Mouse (Mus musculus) embryo, embryonic 10 days (tissue): ENCODE data around the gene Nhej1.

ENCODE experiments used
- DNase-seq: peaks from one replicate; pipeline ENCODE4 v3.0.0-alpha.2; 2015; ENCODE audit warnings: low spot score

Gene Nhej1

GRCm38 (mm10) chr1:75124346-75125321, at the start of gene Nhej1:
Gene Nhej1 (minus strand): TSS chr1:75125200.
- DNase-seq: peak; percentile 95

DNA sequence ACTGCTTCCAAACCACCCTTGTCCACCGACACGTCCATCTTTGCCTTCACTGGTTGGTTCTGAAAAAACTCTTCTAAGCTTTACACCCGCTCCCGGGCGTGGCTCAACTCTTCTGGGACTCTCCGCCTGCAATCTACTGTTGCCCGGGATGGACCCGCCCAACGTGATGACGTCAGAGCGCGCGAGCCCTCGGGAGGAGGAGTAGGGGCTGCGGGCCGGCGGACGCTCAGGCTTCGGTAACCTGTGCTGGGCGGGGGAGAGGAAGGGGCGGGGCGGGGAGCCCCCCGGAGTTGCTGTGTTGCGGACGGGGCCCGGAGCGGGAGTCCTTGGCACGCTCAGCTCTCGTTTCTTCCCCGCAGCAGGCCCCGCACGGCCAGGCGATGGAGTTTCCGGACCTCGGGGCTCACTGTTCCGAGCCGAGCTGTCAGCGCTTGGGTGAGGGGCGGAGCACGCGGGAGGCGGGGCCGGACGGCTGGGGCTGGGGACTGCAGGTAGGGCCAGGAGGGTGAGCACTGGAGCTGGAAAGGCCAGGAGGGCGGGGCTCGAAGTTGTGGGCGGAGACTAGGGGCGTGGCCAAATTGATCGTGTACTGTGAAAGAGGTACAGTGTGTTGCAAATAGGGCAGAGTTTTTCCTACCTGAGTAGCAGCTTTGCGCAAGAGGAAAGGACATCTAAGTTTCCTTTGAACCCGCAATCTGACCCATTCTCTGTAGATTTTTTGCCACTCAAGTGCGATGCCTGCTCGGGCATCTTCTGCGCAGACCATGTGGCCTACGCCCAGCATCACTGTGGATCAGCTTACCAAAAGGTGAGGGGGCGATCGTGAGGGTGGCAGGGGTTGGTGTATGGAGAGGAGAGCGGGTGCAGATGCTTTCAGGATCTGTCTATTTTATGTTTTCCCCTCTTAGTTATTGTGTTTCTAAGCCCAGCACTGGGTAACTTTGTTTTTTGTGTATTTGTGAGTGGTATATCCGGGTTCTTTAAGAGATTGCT, 43.8 kb upstream of the Nhej1 start, which contains the start of gene Zfand2b:
Gene Zfand2b, plus strand, starts transcription at position 175 of the 993 bp plus-strand sequence.
- peak; percentile 98 for DNase-seq

DNA sequence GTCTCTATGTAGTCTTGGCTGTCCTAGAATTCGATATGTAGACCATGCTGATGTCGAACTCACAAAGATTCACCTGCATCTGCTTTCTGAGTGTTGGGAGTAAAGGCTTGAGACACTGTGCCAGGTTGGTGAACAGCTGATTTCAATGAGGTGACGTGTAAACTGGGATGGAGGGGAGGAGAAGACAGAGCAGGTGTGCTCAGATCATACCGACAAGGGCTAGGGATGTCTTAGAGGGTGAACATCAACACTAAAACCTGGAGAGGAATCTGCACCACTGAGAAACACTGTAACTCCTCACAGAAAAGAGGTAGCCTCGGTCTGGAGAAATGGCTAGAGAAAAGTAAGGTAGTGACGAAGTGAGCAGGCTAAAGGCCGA, 43.1 kb upstream of the Nhej1 start:
- DNase-seq: no peak

- DNase-seq: no peak
These were observed 35.2 kb upstream of the Nhej1 start for GRCm38 (mm10) chr1:75160256-75160617.

GRCm38 (mm10) chr1:75159540-75160255, 34.7 kb upstream of the Nhej1 start:
- no peak for DNase-seq

DNA sequence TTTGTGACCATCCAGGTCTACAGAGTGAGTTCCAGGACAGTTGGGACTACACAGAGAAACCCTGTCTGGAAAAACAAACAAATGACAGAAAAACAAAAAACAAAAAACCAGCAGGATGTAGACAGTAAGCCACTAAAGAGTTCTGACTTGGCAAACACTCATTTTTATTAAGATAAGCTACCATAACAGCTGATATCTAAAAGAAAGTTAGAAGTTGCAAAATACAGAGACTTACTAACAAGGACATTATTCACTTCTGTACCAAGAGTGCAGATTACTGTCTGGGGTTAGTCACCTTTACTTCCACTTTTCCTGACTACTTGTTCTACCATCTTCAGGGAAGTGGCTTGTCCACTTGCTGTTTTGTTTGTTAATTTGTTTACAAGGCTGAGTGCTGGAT, 34.0 kb upstream of the Nhej1 start:
- no peak for DNase-seq

GRCm38 (mm10) chr1:75155837-75156236, 30.8 kb upstream of the Nhej1 start:
- no peak for DNase-seq

- no peak for DNase-seq
These were observed 23.7 kb upstream of the Nhej1 start for GRCm38 (mm10) chr1:75148727-75149126.

- no peak for DNase-seq
These were observed 22.6 kb upstream of the Nhej1 start for GRCm38 (mm10) chr1:75147411-75148135.

DNA sequence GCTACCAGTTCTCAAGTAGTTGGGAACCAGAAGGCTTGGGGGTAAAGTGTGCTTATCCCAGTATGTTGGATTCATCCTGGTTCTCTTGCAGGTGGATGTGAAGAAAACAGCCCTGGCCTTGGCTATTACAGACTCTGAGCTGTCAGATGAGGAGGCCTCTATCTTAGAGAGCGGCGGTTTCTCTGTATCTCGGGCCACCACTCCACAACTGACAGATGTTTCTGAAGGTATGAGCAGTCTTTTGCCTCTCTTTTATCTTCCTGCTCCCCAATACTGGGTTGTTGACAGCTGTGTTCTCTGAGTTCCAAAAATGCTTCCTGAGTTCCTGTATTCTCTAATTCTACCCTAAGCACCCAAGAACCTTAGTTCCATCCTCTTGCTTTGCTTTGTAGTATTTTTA, 20.6 kb upstream of the Nhej1 start:
- no peak for DNase-seq

DNA sequence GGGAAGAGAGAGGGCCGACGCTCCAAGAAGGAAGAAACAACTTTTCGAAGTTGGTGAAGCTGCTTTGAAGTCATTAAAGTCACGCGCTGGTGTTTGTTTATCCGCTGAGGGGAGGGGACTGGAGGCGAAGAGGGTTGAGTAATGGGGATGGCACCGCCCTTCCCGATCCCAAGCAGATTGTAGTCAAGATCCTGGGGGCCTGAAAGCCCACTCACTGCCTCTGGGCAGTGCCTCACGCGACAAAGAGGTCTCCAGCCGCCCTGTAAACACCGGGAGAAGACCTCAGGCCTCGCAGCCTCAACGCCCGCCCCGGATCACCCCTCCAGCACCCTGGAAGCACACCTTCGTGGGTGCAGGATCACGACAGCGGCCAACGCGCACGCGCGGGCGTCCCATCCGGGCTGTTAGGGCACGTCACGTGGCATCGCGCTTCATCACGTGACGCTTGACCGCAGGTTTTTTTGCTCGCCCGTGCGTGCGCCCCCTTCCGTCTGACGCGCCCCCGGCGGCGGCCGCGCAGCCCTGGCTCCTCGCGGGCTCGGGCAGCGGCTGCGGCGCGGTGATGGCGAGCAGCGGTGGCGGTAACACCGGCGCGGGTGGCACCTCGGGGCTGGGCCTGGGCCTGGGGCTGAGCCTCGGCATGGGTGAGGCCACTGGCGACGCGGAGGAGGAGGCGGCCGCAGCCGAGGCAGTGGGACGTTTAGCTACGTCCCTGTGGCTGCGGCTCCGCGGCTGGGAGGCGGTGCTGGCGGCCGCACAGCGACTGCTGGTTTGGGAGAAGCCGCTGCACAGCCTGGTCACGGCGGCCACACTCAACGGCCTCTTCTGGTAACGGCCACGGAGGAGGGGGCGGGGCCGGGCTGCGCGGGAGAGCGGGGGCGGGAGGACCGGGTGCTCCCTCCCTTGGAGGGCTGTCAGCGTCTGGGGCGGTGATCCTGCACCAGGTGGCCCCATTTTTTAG, 17.6 kb upstream of the Nhej1 start, which contains the start of the genes Cnppd1 and Retreg2:
Gene Cnppd1, minus strand, starts transcription at position 411 of the 961 bp plus-strand sequence.
Gene Retreg2, plus strand, starts transcription at position 478 of the 961 bp plus-strand sequence.
- peak; percentile 99 for DNase-seq

DNA sequence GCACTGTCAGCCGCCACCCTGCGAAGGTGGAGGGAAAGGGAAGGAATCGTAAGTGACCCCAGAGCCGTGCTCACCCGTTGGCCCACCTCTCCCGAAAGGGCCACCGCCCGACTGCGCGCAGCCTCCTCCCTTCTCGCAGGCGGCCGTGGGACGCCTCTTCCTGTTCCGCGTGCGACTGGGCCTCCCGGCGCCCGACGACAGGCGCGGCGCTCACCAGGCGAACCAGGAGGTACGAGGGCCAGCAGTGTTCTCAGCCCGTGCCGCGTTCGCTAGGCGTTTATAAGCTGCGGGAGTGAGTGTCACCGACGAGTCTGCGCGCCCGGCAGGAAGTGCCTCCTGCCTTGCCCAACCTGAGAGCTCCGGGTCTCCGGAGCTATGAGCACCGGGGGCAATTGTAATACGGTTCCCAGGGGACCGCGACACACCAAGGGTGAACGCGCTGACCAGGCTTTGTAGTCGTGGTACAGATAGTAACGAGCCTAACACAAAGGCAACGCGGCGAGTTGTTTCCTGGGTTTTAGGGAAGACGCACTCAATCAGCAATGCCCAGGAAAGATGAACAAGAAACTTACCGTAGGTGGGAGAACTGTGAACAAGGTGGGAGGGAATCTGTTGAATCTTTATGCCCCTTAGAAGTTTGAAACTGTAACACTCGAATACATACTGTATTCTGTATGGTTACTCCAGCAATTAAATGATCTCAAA, 16.6 kb upstream of the Nhej1 start:
- peak; percentile 64 for DNase-seq

GRCm38 (mm10) chr1:75140601-75141190, 15.7 kb upstream of the Nhej1 start:
- no peak for DNase-seq

- DNase-seq: no peak
These were observed 13.4 kb upstream of the Nhej1 start for GRCm38 (mm10) chr1:75138448-75138847.

GRCm38 (mm10) chr1:75136730-75137129, 11.7 kb upstream of the Nhej1 start:
- DNase-seq: no peak

DNA sequence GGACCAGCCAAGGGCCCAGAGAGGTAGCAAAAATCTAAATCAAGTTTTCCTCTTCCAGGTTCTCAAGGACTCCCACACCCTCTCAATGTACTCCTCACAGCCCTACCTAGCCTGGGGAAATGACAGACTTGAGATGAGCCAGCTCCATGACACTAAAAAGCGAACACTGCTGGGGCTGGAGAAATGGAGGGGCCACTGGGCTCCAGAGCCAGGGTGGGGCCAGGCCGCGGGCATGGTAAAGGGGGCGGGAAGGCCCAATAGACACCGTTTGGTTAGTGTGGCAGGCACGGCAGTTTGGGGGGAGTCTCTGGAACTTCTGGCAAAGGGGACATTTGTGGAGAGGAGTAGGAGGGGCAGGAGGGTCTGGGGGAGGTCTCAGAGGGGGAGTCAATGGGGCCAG, 11.3 kb upstream of the Nhej1 start:
- DNase-seq: no peak

- DNase-seq: no peak
These were observed 8.6 kb upstream of the Nhej1 start, which contains the start of gene Slc23a3 for GRCm38 (mm10) chr1:75133421-75134207. Gene Slc23a3 (minus strand): TSS chr1:75133890.

DNA sequence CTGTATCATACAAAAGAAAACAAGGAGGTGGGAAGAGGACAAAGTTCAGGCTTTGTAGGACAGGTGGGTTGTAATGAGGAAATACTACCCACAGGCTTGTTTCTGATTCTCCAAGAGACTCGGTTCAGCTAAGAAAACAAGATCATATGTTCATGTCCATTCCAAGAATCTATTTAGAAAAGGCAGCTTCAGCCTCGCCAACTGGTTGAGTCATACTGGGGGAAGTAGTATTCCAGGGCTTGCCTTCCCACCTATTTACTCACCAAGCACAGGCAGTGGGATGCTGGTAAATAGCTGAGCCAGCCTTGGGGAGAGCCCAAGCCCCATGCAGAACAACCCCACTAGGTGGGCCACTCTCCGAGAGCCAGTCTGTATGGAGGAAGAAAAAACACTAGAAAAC, 3.6 kb upstream of the Nhej1 start:
- DNase-seq: no peak
